Mouse (Mus musculus) adrenal gland, adult 2 months (tissue): Measurements from ENCODE around the gene Zpld1. TPM values are rescaled to one million over a fixed set of nuclear protein-coding genes. Genes with fewer than 3 reads are reported as not detected.

Source experiments
- DNase-seq: peaks from one replicate; pipeline ENCODE4 v3.0.0; 2021
- long read RNA-seq: library from polyadenylated mRNA; stranded (forward); transcript quantifications from one replicate; pipeline ENCODE4 v2.0.0, GENCODE M21; 2021
- polyA plus RNA-seq: library from polyadenylated mRNA; depleted of rRNA; stranded (reverse); fragments of >200 nt; gene quantifications from 2 replicates; pipeline ENCODE4 v1.2.3, GENCODE M21; 2012; rRNA removed
- total RNA-seq, 2 experiments: library from RNA; stranded (reverse); gene quantifications; 2 replicates each; pipeline ENCODE4 v1.2.3; 2021

The Zpld1 gene
- total RNA-seq (not detected), polyA plus RNA-seq (not detected in 2 replicates)
- long read RNA-seq = 0 reads

GRCm38 (mm10) chr16:55297886-55298285 lies at the start of gene Zpld1:
Zpld1 (minus strand) TSS chr16:55297986.
- no peak for DNase-seq

DNA sequence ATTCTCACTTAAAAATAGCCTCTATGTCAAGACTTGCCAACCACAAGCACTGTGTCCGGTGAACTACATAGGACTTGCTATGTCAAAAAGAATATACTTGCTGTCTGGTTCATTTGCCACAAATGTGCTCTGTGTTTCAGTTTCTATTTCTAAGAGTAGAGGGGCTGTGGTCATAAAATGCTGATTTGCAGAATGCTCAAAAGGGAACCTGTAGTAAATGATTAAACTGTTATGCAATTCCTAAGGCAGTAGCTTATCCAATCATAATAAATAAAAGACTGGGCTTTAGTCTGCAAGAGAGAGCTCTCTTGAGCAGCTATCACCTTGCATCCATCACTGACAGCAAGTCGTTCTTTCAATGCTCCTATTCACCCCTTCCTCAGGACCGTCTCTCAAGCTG lies 47.9 kb upstream of the Zpld1 start:
- no peak for DNase-seq

DNA sequence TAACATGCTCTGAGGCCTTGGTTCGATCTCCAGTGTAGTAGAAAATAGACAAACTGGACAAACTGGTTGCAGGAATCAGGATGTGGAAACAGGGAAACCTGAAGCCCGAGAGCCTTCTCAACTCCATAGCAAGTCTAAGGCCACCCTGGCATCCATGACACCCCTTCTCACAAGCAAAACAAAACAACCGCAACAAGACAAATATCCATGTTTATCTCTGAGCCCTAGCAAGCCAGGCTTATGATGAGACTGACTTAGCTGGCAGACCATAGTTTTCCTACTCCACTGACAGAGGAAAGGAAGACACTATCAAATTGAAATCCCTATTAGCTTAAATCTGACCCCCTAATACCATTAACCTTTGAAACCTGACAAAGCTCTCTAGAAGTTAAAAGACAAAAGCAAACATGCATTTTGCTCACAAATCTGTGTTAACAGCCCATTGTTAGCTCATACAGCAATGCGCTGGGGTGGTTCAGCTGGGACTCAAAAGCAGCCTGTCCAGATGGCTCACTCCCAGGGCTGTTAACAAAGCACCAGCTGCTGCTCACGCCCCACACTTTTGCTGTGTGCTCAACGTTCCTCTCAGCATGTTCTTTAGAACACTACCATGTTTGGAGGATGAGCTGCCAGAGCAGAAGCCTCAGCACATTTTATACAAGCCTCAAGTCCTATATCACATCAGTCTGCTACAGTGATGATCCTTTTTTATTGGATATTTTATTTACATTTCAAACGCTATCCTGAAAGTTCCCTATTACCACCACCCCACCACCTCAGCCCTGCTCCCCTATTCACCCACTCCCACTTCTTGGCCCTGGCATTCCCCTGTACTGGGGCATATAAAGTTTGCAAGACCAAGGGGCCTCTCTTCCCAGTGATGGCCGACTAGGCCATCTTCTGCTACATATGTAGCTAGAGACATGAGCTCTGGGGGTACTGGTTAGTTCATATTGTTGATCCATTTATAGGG lies 24.0 kb upstream of the Zpld1 start:
- DNase-seq = no peak

GRCm38 (mm10) chr16:55316996-55317395 lies 19.2 kb upstream of the Zpld1 start:
- DNase-seq = no peak

- DNase-seq = no peak
These were observed 14.3 kb upstream of the Zpld1 start for GRCm38 (mm10) chr16:55312106-55312505.

- no peak for DNase-seq
These were observed 15.1 kb downstream of the Zpld1 start for GRCm38 (mm10) chr16:55282696-55283095.

DNA sequence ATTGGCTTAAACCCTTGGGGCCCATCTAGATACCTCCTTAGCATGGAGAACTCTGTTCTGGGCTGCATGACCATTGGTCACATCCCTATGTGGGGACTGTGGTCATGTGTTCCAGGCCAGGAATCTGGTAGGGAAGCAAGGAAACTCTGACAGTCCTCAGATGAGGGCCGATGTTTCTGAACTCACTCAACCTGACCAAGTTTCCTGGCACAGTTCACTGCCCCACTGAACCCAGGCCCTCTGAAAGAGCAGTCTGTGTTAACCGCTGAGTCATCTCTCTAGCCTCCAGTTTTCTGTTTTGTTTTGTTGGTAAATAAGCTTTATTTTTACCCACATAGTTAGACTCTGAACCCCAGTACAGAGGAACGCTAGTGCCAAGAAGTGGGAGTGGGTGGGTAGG lies 20.3 kb downstream of the Zpld1 start:
- DNase-seq = no peak

DNA sequence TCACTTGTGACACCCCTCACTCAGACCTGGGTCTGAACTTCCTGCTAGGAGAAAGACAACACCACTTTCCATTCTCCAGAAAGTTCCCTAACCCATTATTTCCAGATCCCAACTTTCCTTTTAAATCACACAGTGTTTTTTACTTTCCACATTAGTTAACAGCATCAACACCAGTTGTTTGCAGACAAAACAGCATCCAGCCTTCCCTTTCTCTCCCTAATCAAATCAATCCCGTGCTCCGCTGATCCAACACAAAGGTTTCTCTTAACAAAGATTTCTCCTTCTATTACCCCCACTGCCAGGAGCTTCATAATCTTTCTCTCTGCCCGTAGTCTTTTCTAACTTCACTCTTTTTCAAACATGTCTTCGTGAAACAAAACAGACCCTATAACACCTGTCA lies 32.5 kb downstream of the Zpld1 start:
- DNase-seq = no peak

DNA sequence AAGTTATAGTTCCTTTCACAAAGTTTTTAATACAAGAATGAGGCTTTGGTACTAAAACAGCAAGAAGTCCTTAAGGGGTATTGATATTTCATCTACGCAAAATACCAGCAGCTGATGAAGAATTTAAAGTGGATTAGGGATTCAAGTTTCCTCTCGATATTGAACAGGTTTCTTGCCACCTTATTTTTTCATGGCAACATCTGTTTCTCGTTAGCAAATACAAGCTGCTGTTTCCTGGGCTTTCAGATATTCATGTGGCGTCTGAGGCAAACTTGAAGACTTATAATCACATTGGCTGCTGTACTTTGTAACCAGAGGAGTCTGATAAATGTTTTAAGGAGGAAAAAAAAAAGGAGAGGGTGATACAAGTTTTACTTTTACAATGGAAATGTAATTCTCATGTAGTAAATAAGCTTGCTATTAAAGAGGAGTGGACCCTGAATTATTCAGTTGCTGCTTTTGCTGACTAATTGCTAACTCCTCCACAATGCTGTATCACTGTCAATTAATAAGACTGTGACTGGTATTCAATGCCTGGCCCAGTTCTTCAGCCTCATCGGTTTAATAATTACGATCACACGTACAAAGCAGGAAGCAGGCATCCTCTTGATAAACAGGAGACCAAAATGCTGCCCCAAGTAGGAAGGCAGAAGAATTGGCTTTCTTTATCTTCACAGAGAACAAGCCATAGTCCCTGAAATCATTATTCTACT lies 36.8 kb downstream of the Zpld1 start:
- DNase-seq = no peak

DNA sequence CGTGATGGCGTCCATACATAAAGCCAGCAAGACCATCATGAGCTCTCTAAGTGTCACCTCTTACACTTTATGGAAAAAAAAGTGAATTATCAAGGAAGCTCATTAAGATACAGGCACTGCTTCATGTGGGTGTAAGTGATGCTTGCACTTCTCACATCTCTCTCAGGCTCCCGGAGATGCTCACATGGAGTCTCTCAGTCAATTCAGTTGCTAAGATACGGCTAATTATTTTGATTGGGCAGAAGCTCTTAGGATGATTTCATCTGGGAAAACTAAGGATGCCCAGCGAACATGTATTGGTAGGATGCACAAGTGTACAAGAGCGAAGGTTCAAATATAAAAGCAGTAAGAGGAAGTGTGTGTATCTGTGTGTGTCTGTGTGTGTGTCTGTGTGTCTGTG lies 38.1 kb downstream of the Zpld1 start:
- DNase-seq = no peak

- no peak for DNase-seq
These were observed 56.8 kb downstream of the Zpld1 start for GRCm38 (mm10) chr16:55240996-55241395.

DNA sequence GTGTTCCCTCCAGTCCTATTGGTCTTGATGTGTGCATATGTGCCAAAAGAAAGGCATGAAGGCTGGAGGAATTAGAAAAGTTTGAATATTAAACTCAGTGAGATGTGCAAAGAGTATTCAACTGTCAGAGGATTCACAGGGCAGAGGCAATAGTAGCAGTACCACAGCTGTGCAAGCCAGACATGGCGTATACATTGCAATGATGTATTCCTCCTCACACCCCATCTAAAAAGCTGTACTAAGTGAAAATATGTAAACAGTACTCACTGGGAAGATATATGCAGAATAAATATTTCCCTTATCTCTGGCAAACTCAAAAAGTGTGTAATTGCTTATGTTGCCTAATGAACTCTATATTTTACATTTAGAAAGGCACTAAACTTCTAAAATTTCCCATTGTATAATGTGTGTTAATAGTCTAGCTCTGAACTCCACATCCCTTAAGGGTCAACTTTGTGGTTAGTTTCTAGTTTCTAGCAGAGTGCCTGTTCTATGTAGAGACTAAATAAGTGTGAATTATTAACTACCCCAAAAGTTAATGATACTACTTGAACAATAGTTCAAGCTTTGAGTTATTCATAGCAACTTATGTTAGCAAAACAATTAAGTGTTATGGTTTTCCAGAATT lies 68.7 kb downstream of the Zpld1 start:
- no peak for DNase-seq

GRCm38 (mm10) chr16:55203945-55204344 lies 93.8 kb downstream of the Zpld1 start:
- no peak for DNase-seq

DNA sequence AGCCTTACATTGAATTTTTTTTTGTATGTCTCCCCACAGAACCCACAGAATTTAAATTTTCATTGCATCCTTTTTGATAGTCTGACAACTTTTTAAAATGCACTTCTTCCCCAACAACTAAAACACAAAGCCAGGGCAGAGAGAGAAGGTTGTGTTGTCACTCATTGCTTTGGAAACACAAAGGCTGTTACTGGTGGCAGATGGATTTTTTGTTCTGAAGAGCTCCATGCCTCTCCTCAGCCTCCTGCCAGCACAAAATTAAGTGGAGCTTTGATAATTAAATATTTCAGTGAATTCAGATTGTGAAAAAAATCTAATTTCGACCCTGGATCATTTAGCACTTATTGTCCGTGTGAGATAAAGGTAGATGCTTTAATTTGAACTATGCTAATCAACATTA lies 107.4 kb downstream of the Zpld1 start:
- no peak for DNase-seq

DNA sequence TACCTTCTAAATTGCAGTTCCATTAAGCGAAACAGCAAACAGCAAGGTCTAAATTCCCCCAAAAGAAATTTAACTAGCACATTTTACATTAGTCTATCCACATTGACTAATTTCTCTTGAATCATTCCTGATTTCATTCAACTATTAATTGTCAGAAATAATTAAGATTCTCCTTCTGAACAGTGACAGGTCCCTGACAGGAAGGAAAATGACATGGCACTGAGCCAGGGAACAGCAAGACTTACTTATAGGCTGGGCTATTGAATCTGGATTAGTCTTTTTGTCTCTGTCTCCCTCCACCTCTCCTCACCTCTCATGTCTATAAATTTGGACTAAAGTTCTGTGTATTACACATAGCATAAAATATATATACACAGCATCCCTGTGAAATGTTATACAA lies 112.4 kb downstream of the Zpld1 start:
- DNase-seq = no peak
